Mouse (Mus musculus) kidney, adult 8-10 months (tissue): ENCODE measurements at regions not wholly inside any gene's neighbourhood (a gene's known extent, or its start where the extent isn't known, plus 50 kb on each side); places are given as distances from the start of the nearest gene placed in this dataset.

ENCODE experiments used
- DNase-seq, 2 experiments: peaks; one replicate each; pipeline ENCODE4 v3.0.0; 2022

DNA sequence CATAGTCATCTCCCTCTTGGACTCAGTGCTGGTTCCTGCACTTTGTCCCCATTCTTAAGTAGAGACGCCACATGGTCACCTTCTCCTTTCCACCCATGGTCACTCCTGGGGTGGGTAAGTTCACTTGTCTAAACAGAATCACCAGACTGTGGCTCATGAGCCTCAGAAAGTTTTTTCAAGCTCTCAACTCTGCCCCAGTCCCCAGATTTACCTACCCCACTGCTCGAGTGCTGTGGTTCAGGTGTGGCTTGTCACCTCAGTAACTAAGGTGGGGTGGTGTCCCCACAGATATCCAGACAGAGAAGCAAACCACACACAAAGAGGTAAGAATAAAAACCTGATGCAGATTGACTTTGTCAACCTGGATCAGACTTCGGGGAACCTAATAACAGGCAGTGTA, 87.6 kb downstream of the Rpl10-ps3 start:
- DNase-seq = no peak

DNA sequence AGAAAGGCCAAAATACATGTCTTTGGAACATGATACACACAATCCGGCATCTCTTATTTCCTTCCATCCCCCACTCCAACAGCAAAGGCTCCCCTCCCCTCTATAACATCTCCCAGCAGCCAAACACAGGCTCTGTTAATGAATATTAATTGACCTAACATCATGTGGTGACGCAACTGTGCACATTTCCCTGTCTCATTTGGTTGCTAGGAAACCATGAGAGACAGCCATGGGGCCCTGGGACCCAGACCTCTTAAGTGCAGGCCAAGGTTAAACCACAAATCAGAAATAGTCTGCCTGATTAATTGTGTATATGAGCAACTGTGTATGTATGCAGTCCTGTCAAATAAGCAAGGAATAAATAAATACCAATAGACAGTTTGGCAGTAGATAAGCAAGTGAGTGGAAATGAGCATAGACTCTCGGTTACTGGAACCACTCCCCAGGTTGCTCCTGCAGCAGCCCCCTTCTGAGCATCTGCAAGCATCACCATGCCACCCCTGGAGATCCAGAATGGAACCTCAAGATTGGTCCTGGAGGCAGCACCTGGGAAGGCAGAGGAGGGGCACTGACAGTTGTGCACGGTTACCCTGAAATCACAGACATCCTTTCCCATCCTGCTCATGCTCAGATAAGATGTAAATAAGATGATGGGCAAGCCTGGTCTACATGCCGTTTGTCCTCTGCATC, 99.6 kb downstream of the Rpl10-ps3 start:
- no peak for DNase-seq

DNA sequence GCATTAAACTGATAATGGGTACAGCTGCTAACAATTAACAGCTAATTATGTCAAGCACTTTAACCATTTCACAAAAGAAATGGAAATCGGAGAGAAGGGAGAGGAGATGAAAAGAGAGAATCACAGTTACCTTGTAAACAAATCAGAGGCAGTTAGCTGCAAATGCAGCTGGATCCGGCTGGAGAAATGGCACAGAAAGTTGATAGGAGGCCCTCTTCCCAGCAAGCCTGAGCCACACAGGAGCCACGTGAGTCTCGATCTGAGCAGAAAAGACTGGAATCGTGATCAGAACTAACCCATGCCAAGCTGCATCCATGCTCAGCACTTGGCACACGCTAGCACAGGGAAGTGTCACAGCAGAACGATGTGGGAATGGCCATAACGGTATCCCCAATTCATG, 103.8 kb downstream of the Rpl10-ps3 start:
- no peak for DNase-seq

DNA sequence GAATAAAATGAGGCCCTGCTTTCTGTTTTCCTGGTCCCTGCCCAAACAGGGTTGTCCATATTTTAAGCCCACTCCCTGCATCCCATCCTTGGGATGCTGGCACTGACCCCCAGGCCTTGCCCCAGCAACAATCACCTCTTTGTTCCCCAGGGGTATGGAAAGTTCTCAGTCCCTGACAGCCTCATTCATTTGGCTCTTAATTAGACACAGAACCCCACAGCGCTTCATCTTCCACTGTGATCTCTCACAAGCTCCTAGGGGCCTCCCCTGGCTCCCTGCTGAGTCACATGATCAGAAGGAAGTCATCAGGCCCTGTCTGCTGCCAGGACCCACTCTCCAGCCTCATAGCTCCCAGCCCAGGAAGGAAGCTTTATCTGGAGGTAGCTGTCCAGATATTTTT, 108.9 kb downstream of the Rpl10-ps3 start:
- peak in 1 of 2 experiments; percentile 1 for DNase-seq

DNA sequence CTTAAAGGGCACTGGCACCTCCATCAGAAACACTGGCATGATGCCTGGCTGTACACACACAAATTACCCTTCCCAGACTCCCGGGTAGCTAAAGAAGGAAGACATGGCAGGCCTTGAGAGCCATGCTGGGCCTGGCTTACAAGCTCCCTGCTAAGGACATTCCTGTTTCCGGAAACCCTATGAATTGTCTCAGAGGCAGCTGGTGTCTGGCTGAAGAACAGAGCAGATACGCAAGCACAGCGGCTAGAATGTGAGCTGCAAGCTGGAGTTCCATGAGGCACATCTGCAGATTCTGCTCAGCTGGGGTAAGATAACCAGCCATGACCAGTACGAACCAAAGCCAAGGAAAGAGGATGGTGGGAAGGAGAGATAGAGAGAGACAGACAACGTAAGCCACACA, 110.1 kb downstream of the Rpl10-ps3 start:
- no peak for DNase-seq

DNA sequence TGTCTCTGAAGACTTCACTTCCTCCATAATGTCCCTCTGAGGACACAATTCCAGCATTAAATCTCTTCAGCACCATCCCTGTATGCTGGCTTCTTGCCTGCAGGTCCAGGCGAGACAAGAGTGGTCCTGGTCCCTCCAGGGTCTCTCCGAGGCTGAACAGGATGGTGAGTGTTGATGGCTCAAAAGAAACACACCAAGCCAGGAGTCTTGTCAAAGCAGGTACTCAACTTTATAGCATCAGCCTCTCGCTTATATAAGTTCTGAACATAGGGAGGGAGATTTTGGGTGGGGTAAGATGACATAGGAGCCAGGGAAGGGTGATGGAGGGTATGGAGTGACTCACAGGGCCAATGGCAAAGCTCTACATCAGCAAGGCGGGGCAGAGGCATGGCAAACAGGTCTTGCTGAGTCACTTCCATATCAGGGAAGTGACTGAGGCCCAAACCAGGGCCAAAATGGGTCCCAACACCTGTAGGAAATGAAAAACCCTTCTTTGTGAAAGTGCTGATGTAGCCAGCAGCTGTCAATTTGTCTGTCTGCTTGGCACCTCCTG, 111.7 kb downstream of the Rpl10-ps3 start:
- no peak for DNase-seq

DNA sequence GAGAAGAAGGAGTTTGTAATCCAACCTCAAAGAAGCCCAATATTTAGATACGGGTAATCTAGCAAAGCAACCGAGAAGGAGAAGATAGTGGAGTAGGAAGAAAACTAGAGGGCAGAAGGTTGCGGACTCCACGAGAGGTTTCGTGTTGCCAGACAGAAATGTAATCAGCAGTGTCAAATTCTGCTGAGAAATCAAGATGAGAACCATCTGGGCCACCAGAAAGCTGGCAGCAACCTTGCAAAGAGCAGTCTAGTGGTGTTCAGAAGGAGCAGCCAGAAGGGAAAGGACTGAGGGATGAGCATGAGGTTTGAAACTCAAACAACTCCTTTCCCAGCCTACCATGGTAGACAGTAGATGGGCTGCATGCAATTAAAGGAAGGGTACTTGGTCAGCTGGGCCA, 134.3 kb downstream of the Rpl10-ps3 start:
- DNase-seq = no peak

DNA sequence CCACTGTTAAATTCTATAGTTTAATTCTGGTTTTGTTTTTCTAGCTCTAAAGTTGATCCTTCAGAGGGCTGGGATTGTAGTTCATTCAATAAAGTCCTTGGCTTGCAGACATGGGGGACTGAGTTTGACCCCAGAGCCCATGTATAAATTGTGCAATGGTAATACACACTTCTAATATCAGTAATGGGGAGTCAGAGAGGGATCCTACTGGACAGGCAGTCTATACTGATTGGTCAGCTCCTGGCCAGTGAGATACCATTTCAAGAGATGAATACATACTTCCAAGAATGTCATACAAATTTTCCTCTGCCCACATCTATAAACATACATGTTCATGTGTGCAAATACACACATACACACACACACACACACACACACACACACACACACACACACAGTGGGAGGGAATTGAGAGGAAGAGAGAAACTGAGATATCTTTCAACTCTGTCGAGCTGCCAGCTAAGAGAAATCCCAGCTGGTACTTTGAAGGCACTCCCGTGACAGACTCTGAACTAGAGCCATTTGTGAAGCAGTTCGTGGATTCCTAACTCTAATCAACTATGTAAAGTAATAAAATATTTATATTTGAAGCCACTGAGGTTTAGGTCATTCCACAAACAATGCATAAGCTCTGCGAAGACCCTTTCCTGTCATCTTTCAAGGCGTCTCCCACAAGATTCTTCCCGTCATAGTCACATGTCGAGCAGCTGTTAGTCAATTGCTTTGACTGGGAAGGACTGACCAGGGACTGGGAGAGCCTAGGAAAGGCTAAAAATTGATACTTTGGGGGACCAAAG, 145.1 kb downstream of the Rpl10-ps3 start:
- no peak for DNase-seq

DNA sequence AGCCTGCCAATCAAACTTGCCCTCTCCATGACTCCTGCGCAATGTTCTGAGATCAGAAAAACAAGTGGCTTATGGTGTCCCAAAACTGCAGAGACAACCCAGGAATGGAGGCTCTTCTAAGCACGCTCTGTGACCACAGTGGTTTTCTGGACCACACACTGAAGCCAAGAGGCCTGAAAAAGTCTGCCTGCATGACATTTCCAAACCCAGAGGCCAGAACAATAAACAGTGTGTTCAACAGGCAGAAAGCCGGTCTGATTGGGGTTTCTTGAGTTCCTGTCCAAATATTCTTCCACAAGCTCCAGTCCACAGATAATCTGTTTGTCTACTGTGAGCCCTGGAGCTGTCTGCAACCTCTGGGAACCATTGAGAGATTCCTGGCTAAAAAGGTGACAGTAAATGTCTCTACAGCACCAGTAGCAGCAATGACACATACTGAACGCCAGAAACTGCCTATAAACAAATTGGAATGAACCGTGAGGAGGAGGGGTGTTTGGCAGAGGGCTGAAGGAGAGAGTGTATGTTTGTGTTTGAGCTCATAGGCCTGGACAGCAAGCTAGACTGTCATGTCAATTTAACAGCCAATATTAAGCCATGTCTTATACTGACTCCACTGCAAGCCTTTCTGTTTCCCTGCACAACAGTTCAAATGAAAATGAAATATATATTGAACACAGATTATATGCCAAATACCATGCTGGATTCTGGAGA, 152.2 kb downstream of the Rpl10-ps3 start:
- no peak for DNase-seq

DNA sequence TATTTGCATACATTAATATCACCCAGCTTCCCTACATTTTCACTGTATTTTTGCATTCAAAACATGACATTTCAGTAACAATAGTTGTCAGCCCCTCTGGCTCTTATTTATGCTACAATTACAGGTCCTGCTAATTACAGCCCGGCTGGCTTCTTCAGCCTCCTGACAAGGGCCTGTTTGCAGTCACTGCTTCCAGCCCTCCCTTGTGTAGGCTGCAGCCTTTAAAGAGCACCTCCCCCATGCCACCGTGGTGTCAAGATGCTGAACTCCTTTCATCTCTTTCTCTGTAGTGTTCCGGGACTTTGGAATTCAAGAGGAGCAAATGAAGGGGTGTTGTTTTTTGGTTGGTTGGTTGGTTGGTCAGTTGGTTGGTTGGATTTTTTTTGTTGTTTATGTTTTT, 153.6 kb downstream of the Rpl10-ps3 start:
- no peak for DNase-seq

DNA sequence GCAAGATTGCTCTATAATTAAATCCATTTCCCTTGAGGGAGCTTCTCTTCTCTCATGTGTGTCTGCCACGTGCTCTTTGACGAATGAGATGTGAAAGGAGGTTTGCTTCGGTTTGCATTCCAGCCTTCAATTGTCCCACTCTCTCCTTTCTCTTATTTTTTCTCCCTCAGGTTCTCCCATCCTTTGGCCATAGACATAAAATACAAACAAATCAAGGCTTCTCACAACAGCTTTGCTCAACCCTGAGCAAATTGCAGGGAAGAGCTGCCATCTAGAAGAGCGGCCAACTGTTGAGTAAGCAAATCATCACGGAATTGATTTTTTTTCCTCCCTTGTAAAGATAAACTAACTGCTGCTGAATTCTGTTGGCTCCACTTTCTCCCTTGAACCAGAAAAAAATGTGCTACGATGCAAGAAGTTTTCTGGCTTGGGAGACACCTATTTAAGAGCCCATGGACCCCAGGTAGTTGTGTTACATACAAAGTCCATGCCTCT, 156.1 kb downstream of the Rpl10-ps3 start:
- DNase-seq = no peak

DNA sequence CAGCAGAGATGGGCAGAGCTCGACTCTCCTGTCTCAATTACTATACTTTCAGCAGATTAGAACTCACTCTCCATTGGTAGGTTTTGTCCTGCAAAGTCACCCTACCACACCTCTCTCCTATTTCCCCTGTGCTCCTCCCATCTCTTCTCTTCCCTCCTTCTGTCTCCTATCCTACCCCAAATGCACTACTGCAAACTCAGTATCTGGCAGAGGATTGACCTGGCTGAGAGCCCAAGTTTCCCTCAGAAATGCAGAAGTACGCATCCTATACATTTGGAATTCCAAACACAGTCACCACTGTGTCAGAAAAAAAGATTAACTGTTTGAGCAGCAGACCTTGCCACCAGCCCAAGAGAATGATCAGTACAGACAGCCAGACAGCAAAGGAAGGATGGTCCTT, 163.4 kb downstream of the Rpl10-ps3 start:
- no peak for DNase-seq

DNA sequence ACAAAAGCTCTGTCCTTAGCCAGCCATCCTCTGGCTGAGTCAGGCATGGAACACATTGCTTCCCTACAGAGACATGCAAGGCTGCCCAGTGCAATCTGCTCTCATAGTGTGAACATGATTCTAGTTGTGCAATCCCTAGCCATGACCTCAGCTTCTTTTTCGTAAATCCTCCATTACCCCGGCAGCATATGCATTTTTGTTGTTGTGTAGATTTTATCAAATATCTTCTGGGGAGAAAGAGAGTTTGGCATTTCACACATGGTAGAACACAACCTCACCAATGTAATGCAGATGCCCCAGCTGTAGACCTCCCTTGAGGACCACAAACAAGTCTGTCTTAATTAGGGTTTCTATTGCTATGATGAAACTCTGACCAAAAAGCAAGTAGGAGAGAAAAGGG, 168.6 kb downstream of the Rpl10-ps3 start:
- DNase-seq = no peak

DNA sequence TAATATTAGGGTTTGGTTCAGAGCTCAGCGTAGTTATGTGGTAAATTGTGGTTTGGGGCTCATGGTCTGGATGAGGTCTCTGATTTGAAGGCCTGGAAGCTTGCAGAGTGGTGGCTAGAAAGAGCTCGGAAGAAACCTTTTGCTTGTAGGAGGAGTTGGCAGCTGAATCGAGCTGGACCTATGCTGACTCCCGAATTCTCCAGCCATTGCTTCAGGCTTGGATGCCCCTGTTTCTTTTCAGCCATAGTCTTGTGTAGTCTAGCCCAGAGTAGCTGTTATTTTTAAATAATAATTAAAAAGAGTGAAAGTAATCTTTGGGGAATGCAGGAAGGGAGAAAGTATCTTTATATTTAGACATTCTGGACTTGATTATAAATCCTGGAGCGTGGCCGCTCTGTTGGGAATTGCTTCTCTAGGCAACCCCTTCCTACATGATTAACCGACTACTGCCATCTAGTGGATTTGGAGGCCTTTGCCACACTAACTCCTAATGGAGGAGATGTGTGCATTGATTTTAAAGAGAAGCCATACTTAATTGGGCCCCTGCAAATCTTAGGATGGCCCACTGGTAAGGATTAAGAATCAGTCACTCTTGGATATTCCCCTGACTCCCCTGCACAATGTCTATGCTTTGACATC, 172.8 kb downstream of the Rpl10-ps3 start:
- peak; percentile 56 to 67 for DNase-seq

DNA sequence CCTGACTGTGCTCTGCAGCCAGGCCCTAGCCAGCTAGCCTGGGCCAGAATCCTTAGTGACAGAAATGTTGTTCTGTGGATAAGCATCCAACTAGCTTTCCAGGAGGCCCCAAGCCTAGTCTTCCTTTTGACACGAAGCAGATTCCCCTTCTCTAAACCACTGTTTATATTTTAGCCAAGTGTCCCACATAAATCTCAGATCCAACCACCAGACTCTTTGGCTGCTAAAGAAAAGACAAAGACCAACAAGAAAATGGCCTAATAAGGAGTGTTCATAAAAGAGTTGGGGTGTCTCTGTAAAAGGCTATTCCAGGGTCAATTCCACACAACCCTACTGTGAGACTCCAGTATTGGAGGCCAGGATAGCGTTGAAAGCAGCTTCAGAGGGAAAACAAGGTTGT, 173.6 kb downstream of the Rpl10-ps3 start:
- DNase-seq = no peak

DNA sequence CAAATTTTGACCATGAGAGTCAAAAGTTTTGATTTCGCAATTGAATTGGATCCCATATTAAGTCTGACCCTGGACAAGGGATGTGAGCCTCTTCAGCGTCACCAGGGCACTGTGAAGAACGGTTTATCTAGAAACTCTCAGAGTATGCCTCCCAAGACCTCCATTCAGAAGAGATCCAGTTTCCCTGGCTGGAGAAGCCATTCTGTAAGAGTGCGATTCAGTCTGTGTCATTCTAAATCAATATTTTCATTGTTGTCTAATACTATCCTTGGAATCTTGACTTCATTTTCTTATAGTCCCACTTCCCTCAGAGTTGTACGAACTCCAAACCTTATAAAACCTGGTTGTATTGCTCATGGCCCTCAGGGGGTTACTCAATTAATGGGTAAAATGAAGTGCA, 174.1 kb downstream of the Rpl10-ps3 start:
- DNase-seq = no peak

DNA sequence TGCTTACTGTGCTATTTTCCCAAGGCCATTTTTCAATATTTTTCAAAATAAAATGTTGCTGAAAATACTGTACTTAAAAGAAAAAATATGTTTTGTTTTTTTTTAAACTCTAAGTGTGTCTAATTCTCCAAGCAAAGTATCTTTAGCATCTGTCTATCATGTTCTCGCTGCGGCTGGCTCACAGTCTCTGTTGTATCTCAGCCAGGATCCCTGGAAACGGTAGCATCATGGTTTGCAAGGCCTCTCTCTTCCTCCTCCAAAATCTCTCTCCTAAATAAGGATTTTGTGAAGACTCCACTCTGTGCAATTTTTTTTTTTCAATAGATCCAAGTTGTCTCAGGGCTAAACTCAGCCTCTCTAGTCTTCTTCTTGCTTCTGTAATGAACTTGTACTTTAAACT, 190.2 kb downstream of the Rpl10-ps3 start:
- no peak for DNase-seq

DNA sequence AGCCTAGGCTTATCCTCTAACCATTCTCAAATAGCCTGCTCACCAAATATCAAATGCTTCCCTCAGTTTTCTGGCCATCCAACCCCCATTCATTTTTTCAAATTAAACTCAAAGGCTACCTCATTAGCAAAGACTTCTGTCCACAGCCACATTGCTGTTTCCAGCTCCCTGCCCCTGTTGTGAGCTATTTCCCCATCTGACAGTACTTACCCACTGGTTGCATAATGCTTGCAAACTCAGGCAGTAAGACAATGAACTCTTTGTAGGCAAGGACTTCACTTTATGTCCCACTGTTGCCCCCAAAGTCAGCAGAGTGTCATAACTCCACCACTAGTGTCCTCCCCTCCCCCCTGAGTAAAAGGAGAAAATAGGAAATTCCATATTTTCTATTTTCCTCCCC, 194.7 kb downstream of the Rpl10-ps3 start:
- no peak for DNase-seq

DNA sequence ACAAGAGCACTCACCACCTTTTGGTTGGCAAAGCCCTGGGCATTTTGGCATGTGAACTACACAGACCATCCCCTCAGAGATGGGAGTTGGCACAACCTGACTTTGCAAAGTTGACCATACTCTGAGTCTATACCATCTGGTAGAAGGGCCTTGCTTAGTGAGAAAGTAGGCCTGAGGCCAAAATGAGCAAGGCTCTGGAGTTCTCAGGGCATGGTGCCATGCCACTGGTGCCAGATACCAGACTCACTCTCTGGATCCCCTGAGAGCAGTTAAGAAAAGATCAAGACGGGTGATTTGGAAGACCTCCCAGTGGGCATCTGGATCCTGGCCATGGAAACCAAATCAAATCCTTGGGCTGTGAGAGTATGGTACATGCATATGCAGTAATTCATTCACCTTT, 202.0 kb downstream of the Rpl10-ps3 start:
- DNase-seq = no peak

DNA sequence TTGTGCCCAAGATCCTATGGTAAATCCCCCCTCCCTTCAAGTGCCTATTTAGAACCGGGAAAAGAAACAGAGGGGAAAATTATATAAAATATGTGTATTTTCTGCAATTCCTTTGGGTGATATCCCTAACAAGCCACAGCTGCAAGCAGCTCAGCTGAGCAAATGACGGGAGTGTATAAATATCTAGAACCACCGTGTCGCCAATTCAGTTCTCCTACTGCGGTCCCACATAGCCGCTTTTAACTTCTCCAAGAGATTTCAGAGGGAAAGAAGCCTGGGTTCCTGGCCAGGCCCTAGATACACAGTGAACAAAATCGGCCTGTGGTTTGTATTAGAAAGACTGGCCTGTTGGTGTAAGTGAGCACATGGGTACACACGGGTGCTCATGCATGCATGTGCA, 202.7 kb downstream of the Rpl10-ps3 start:
- DNase-seq = no peak

DNA sequence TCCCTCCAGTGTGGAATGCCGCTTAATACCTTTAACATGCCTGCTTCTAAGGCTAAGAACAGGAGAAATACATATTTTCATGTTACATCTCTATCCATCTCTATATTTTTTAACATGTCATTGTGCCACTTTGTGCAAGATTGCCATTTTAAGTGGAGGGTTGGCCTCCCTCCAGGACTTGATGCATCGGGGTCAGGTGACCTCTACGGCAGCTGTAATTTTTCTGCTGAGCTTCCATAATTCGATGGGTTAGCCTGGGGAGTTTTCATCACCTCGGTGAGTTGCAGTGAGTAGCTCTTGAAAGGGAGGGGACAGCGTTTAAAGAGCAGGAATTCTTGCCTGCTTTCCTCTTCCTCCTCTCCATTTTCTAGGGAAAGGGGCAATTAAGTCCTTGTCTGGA, 203.6 kb downstream of the Rpl10-ps3 start:
- no peak for DNase-seq

DNA sequence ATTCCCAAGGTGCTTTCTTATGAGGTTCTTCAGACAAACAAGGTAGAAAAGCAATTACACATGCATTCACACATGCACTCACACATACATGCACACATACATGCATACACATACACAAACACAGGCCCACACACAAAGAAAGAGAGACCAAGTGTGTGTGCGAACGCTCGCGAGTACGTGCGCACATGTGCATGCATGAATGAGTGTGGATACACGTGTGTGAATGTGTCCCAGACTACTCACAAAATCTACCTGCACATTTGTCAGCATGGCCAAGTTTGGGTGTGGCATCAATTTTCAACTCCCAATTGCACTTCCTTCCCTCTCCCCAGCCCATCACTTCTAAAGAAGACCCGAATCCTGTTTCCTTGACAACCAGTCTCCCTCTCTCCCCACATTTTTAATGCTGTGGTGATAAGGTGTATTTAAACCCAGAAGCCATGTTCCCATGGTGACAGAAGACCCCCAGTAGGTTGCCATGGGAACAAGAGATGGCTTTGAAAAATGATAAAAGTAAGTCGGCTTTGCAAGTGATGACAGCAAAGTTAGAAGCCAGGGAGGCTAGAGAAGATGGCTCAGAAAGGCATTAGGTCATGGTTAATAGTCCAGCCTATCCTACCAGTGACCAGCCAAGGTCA, 206.3 kb downstream of the Rpl10-ps3 start:
- DNase-seq = no peak

DNA sequence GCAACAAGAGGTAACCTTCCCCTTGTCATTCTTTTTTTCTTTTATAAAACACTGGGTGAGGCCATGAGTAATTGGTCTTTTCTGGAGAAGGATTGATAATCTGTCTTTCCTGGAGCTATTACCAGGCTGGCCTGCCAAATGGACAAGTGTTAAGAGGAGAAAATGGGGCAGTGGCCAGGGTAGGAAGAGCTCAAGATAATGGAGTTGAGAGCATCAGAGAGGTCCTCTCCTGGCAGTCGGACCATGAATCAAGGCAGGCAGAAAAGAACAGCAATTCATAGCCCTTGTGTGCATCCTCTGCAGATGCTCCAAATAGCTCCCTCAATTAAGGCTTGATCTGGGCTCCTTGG, 208.2 kb downstream of the Rpl10-ps3 start:
- no peak for DNase-seq
